Mouse (Mus musculus) MEL (cell line): ENCODE results near the gene Rab11fip5.

Source experiments
- CHD2 ChIP-seq: IDR thresholded peaks from 2 replicates; pipeline ENCODE4 v1.6.1; 2011; ENCODE audit warnings: low read length, improper control_type of control experiment
- CTCF ChIP-seq, 3 experiments: IDR thresholded peaks in 2 of 3; conservative IDR thresholded peaks in 1 of 3; 2 replicates each; pipeline ENCODE4 v1.5.1; 2011 to 2012; ENCODE audit warnings: low read length in 3 of 3, low read depth in 2 of 3, mild to moderate bottlenecking in 2 of 3, improper control_type of control experiment in 1 of 3, inconsistent platforms in 1 of 3, mixed read lengths in 1 of 3, moderate library complexity in 1 of 3; ENCODE audit not compliant: control insufficient read depth in 1 of 3, insufficient read depth in 1 of 3, poor library complexity in 1 of 3, severe bottlenecking in 1 of 3
- ETS1 ChIP-seq: IDR thresholded peaks from 2 replicates; pipeline ENCODE4 v1.6.1; 2012; ENCODE audit warnings: low read depth, mild to moderate bottlenecking, inconsistent platforms, low read length, improper control_type of control experiment, moderate library complexity
- GABPA ChIP-seq: IDR thresholded peaks from 2 replicates; pipeline ENCODE4 v1.6.1; 2012; ENCODE audit warnings: low read depth, mild to moderate bottlenecking, inconsistent platforms, low read length, improper control_type of control experiment, moderate library complexity
- GATA1 ChIP-seq: IDR thresholded peaks from 2 replicates; pipeline ENCODE4 v1.6.1; 2011; ENCODE audit warnings: low read depth, low read length, improper control_type of control experiment
- MAFK ChIP-seq: IDR thresholded peaks from 2 replicates; pipeline ENCODE4 v1.6.1; 2011; ENCODE audit warnings: low read depth, mild to moderate bottlenecking, low read length, improper control_type of control experiment, borderline replicate concordance
- MAX ChIP-seq: IDR thresholded peaks from 2 replicates; pipeline ENCODE4 v1.6.1; 2011; ENCODE audit warnings: low read length, improper control_type of control experiment
- MYB ChIP-seq: IDR thresholded peaks from 2 replicates; pipeline ENCODE4 v1.6.1; 2011; ENCODE audit warnings: mild to moderate bottlenecking, low read depth, low read length, improper control_type of control experiment
- POLR2A ChIP-seq, 2 experiments: IDR thresholded peaks; 2 replicates each; pipeline ENCODE4 v1.6.1; 2011 to 2012; ENCODE audit warnings: low read length in 2 of 2, mild to moderate bottlenecking in 2 of 2, control low read depth in 1 of 2, improper control_type of control experiment in 1 of 2, low read depth in 1 of 2, moderate library complexity in 1 of 2; ENCODE audit not compliant: control insufficient read depth in 1 of 2, insufficient read depth in 1 of 2, poor library complexity in 1 of 2
- TAL1 ChIP-seq: IDR thresholded peaks from 2 replicates; pipeline ENCODE4 v1.6.1; 2012; ENCODE audit warnings: mild to moderate bottlenecking, inconsistent platforms, low read length, moderate library complexity, mixed read lengths

- TF ChIP-seq MAX (no peak), CTCF (IDR thresholded peaks at IDR 0.05 in 2 of 3, conservative IDR thresholded peaks at IDR 0.05 in 1 of 3; ENCODE audit: control insufficient read depth in 1 of 3, insufficient read depth in 1 of 3, low read depth in 2 of 3, low read length in 3 of 3, poor library complexity in 1 of 3, severe bottlenecking in 1 of 3) (no peak), ETS1 (no peak), POLR2A (IDR thresholded peaks at IDR 0.05; ENCODE audit: control insufficient read depth in 1 of 2, insufficient read depth in 1 of 2, low read depth in 1 of 2, low read length in 2 of 2, poor library complexity in 1 of 2) (no peak), GATA1 (peak; percentile 45; the same call in 1 of the 2 replicates), MAFK (no peak), TAL1 (no peak), GABPA (no peak), CHD2 (no peak), MYB (no peak)
Measured at GRCm38 (mm10) chr6:85288193-85288857, 86.1 kb downstream of the Rab11fip5 start.
